Mouse (Mus musculus) frontal cortex, postnatal 14 days (tissue): ENCODE measurements around the gene Uhrf1bp1.
"Not testable (repeated sequence)": the region's sequence is repeated elsewhere in the genome, so short reads cannot be mapped to it uniquely, and the experiment has no call there.

Experiments
- DNase-seq, 2 experiments: peaks; one replicate each; pipeline ENCODE4 v3.0.0; 2022; ENCODE audit warnings: low spot score in 2 of 2

The Uhrf1bp1 gene

GRCm38 (mm10) chr17:27856265-27856797 lies at the start of gene Uhrf1bp1:
Gene Uhrf1bp1, plus strand, starts transcription at chr17:27856441.
- DNase-seq: peak; percentile 52 to 69

- no peak for DNase-seq
These were observed 48.6 kb upstream of the Uhrf1bp1 start for GRCm38 (mm10) chr17:27807542-27808078.

GRCm38 (mm10) chr17:27810569-27811331 lies 45.5 kb upstream of the Uhrf1bp1 start:
- no peak for DNase-seq

GRCm38 (mm10) chr17:27811980-27812379 lies 44.3 kb upstream of the Uhrf1bp1 start:
- no peak for DNase-seq

GRCm38 (mm10) chr17:27814606-27815005 lies 41.6 kb upstream of the Uhrf1bp1 start:
- no peak for DNase-seq

GRCm38 (mm10) chr17:27819011-27819410 lies 37.2 kb upstream of the Uhrf1bp1 start:
- no peak for DNase-seq

GRCm38 (mm10) chr17:27819521-27819970 lies 36.7 kb upstream of the Uhrf1bp1 start:
- DNase-seq: peak in 1 of 2 experiments; percentile 16

- peak; percentile 43 to 50 for DNase-seq
These were observed 36.2 kb upstream of the Uhrf1bp1 start for GRCm38 (mm10) chr17:27819971-27820567.

GRCm38 (mm10) chr17:27820568-27821406 lies 35.5 kb upstream of the Uhrf1bp1 start, which contains the start of gene D17Wsu92e:
Gene D17Wsu92e, minus strand, starts transcription at chr17:27820648.
- peak; percentile 95 to 98 for DNase-seq

GRCm38 (mm10) chr17:27821407-27822338 lies 34.6 kb upstream of the Uhrf1bp1 start:
- no peak for DNase-seq

- DNase-seq: no peak
These were observed 32.9 kb upstream of the Uhrf1bp1 start for GRCm38 (mm10) chr17:27823142-27823905.

- no peak for DNase-seq
These were observed 31.3 kb upstream of the Uhrf1bp1 start for GRCm38 (mm10) chr17:27824941-27825340.

GRCm38 (mm10) chr17:27825539-27825938 lies 30.7 kb upstream of the Uhrf1bp1 start:
- DNase-seq: no peak

GRCm38 (mm10) chr17:27825984-27826905 lies 30.0 kb upstream of the Uhrf1bp1 start:
- DNase-seq: peak in 1 of 2 experiments; percentile 27

GRCm38 (mm10) chr17:27826908-27827383 lies 29.3 kb upstream of the Uhrf1bp1 start:
- DNase-seq: no peak

- no peak for DNase-seq
These were observed 28.7 kb upstream of the Uhrf1bp1 start for GRCm38 (mm10) chr17:27827511-27827910.

- DNase-seq: no peak
These were observed 25.8 kb upstream of the Uhrf1bp1 start for GRCm38 (mm10) chr17:27830411-27830810.

- not testable (repeated sequence) for DNase-seq
These were observed 18.4 kb upstream of the Uhrf1bp1 start, which contains the start of gene Snrpc for GRCm38 (mm10) chr17:27837850-27838249. Gene Snrpc, plus strand, starts transcription at chr17:27838150.
